Mouse (Mus musculus) hindbrain, embryonic 15.5 days (tissue): ENCODE results near the gene Fus. TPM values are rescaled to one million over a fixed set of nuclear protein-coding genes. Genes with fewer than 3 reads are reported as not detected.
"Not testable (repeated sequence)": the region's sequence is repeated elsewhere in the genome, so short reads cannot be mapped to it uniquely, and the experiment has no call there.

Experiments used
- ATAC-seq: fragments of 200-750 bp; cut with Nextera tagmentation; 2 replicates; pipeline ENCODE4 v1.8.0; 2017; ENCODE audit warnings: low read depth, moderate number of reproducible peaks, moderate TSS enrichment; ENCODE audit not compliant: low FRiP score
- H3K27ac ChIP-seq: fragments of 300-500 bp; sonication (generic); replicated peaks from 2 replicates; pipeline ENCODE4 v1.5.1; 2015; ENCODE audit warnings: mild to moderate bottlenecking, inconsistent platforms
- H3K27me3 ChIP-seq: fragments of 300-500 bp; sonication (generic); 2 replicates; pipeline ENCODE4 v1.6.1; 2015; ENCODE audit warnings: control low read depth, inconsistent platforms
- H3K36me3 ChIP-seq: fragments of 300-500 bp; sonication (generic); 2 replicates; pipeline ENCODE4 v1.6.1; 2015; ENCODE audit warnings: control low read depth, inconsistent platforms
- H3K4me1 ChIP-seq: fragments of 300-500 bp; sonication (generic); replicated peaks from 2 replicates; pipeline ENCODE4 v1.6.1; 2015; ENCODE audit warnings: control low read depth, inconsistent platforms
- H3K4me2 ChIP-seq: fragments of 300-500 bp; sonication (generic); 2 replicates; pipeline ENCODE4 v1.6.1; 2015; ENCODE audit warnings: moderate library complexity, mild to moderate bottlenecking, inconsistent platforms
- H3K4me3 ChIP-seq: fragments of 300-500 bp; sonication (generic); 2 replicates; pipeline ENCODE4 v1.5.1; 2015; ENCODE audit warnings: mild to moderate bottlenecking, inconsistent platforms
- H3K9ac ChIP-seq: fragments of 300-500 bp; sonication (generic); 2 replicates; pipeline ENCODE4 v1.6.1; 2015; ENCODE audit warnings: inconsistent platforms
- H3K9me3 ChIP-seq: fragments of 300-500 bp; sonication (generic); 2 replicates; pipeline ENCODE4 v1.6.1; 2016; ENCODE audit warnings: control low read depth, inconsistent platforms
- WGBS: fragments of 180-500 bp; shearing (Covaris S2); methylation state at CpG from one replicate; pipeline ENCODE4 v1.1.7; 2015; 5-methylcytosine and 5-hydroxymethylcytosine counted together
- polyA plus RNA-seq: library from polyadenylated mRNA; unstranded; fragments of >200 nt; fragmentation: Nextera tagmentation; extraction: Ambion mirVana; gene quantifications from 2 replicates; pipeline ENCODE4 v1.2.1, GENCODE M21; 2015

The Fus gene
- polyA plus RNA-seq, 1 experiment from 2014 or later: 368 TPM

DNA sequence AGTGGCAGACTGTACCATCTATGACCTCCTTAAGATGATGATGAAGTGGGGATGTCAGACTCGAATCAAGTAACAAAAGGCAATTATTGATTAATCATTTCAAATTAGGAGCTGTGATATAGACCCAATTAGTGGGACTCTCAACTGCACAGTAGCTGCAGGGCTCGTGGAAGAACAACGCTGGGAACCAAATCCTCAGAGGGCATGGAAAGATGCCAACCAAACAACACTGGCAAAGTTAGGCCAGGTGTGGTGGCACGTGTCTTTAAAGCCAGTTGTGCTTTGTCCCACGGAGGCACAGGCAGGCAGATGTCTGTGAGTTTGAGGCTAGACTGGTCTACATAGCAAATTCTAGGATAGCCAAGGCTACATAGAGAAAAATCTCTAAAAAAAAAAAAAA lies 36.6 kb upstream of the Fus start:
- H3K4me1 ChIP-seq: peaks cover 13% of the 10 kb centered on the region
- no peak for ATAC-seq
- WGBS: 75% methylated on average over 5 of the region's 5 CpGs
- H3K9ac ChIP-seq: no peak overlapping the region
- peaks cover 15% of the 10 kb centered on the region for H3K27me3 ChIP-seq
- no peak overlapping the region for H3K4me3 ChIP-seq
- no peaks in the 10 kb centered on the region for H3K9me3 ChIP-seq
- H3K4me2 ChIP-seq: no peak overlapping the region
- H3K27ac ChIP-seq: no peak overlapping the region
- peaks cover 2% of the 10 kb centered on the region; the same call in 1 of the 2 replicates for H3K36me3 ChIP-seq

DNA sequence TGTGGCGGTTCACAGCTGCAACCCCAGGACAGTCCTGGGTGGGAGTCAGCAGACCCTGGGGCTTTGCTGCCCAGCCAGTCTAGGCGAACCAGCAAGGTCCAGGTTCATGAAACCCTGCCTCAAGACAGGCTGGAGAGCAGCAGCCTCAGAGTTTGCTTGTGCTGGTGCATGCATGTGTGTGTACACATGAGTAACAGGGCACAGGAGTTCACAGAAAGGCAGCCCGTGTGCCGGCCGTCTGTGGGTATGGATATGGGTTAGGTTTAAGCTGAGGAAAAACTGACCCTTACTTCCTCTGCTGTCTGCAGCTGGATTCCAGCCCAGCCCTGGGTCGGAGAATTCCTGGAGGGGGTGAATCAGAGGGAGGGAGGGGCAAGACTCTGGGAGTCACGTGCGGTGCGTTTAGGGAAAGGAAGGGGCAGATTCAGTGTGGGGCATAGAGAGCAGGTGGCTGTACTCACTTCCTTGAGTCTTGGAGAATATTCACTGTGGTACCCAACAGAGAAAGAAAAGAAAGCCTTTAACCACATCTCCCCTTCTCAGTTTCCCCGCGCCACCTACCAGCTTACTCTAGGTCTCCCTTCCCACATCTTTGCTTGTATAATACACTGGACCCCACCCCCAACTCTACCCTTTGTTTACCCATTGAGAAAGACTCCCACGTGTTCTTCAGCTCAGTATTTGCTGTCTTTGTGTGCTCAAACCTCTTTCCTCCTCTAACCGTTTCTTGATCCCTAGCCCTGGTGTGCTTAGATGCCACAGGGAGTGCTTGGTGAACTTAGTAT lies 35.7 kb upstream of the Fus start:
- no peaks in the 10 kb centered on the region for H3K9me3 ChIP-seq
- no peak overlapping the region for H3K4me2 ChIP-seq
- H3K27me3 ChIP-seq: peaks cover 15% of the 10 kb centered on the region
- no peaks in the 10 kb centered on the region for H3K36me3 ChIP-seq
- H3K4me3 ChIP-seq: no peak overlapping the region
- no peak overlapping the region for H3K27ac ChIP-seq
- WGBS: 42% methylated on average over 13 of the region's 13 CpGs
- H3K9ac ChIP-seq: no peak overlapping the region
- no peak for ATAC-seq
- H3K4me1 ChIP-seq: peaks cover 19% of the 10 kb centered on the region

DNA sequence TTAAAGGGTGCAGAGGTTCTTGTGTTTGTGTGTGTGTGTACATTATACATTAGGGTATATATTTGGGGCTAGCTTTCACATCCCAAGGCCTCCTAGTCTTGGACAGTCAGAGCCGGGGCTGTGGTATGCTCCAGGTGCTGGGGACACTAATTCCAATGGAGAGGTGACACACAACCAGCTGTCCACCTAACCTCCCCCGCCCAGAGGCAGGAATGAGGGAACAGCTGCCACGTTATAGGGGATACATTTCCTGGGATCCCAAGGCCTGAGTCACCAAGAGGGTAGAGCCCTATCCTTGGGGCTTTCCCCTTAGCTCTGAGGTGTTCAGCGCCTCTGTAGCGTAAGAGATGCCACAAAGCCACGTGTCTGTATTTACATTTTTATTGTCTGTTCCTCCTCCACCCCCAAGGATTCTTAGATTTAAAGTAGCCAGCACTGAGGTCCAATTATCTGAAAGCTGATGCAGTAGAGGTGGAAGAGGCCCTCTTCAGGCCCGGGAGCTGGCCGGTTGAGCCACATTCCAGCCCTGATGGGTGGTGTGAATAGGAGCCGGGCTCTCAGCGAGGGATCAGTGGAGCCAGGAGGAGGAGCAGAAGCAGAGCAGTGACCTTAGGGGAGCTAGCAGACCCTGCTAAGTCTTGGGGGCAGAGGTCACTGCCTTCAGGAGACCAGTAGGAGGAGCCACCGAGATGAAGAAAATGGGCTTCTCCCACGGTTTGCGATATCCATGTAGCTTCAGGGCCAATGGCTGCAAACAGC lies 34.8 kb upstream of the Fus start:
- H3K4me1 ChIP-seq: peaks cover 20% of the 10 kb centered on the region
- H3K27me3 ChIP-seq: peaks cover 15% of the 10 kb centered on the region
- ATAC-seq: no peak
- no peak overlapping the region for H3K9ac ChIP-seq
- H3K9me3 ChIP-seq: no peaks in the 10 kb centered on the region
- no peak overlapping the region for H3K4me3 ChIP-seq
- no peak overlapping the region for H3K27ac ChIP-seq
- no peaks in the 10 kb centered on the region for H3K36me3 ChIP-seq
- WGBS: 20% methylated on average over 13 of the region's 13 CpGs
- no peak overlapping the region for H3K4me2 ChIP-seq

DNA sequence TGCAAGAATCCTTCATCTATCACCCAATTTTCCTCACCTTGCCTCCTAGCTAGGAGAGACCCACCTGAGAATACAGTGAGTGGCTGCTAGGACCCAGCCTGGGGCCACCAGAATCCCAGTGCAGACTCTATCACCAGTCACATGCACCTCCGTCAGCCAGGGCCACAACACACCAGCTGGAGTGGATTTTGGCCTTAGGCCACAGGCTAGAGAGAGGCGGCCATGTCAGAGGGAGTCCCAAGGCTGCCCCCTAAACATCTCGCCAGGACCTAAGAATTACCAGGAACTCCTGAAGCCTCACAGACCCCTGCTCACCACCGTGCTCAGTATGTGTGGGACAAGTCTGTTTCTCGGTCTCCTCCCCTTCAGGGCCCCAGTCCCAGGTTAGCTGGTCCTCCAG lies 33.2 kb upstream of the Fus start:
- H3K27ac ChIP-seq: no peak overlapping the region
- H3K4me2 ChIP-seq: no peak overlapping the region
- H3K27me3 ChIP-seq: peaks cover 10% of the 10 kb centered on the region; the same call in 1 of the 2 replicates
- peaks cover 20% of the 10 kb centered on the region for H3K4me1 ChIP-seq
- no peaks in the 10 kb centered on the region for H3K9me3 ChIP-seq
- H3K9ac ChIP-seq: no peak overlapping the region
- H3K36me3 ChIP-seq: no peaks in the 10 kb centered on the region
- no peak overlapping the region for H3K4me3 ChIP-seq
- WGBS: 89% methylated on average over 5 of the region's 5 CpGs
- ATAC-seq: no peak

DNA sequence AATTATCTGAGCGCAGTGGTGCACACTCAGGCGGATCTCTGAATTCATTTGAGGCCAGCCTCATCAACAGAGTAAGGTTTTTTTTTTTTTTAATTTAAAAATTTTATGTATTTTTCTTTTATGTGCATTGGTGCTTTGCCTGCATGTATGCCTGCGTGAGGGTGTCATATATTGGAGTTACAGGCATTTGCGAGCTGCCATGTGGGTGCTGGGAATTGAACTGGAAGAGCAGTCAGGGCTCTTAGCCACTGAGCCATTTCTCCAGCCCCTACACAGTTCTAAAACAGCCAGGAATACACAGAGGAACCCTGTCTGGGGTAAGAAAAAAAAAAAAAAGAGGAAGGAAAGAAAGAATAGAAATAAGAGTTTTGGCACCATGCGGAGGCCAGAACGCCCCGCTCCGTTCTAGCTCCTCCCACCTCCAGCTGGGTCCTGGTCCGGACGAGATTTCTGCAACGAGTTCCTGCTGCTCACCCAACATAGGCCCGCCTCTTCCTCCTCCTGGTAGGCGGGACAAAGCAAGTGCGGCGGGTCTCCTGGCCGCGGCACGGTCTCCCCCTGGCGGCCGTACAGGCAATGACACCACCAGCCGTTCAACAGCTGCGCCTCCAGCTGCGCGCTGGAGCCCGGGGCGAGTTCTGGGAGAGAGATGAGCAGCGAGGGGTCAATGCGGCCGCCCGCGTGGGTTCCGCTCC lies 32.1 kb upstream of the Fus start:
- Histone ChIP-seq H3K4me2 (peak overlapping the region; percentile 78), H3K9ac (peak overlapping the region; percentile 81), H3K36me3 (no peaks in the 10 kb centered on the region), H3K9me3 (no peaks in the 10 kb centered on the region), H3K27me3 (peaks cover 2% of the 10 kb centered on the region; the same call in 1 of the 2 replicates), H3K4me3 (peak overlapping the region; percentile 91), H3K27ac (peak overlapping the region; percentile 91), H3K4me1 (peaks cover 20% of the 10 kb centered on the region)
- WGBS: 6% methylated on average over 32 of the region's 32 CpGs
- ATAC-seq: peak; percentile 96

DNA sequence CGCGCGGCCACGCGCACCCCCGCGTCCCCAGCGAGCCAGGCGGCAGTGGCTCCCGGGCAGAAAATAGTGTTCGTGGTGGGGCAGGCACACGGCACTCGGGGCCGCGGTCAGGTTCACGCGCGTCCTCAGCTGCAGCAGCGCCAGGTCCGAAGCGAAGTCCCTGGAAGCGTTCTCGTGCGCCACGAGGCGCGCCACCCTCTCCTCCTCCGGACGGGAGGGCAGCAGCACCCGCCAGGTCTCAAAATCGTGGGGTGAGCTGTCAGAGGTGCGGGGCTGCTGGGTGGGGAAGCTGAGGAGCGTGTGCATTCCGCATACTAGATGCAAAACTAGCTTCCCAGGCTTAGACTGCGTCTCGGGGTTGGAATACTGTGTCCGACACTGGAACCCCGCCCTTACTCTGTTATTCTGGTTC lies 31.5 kb upstream of the Fus start:
- Histone ChIP-seq H3K27ac (peak overlapping the region; percentile 91), H3K4me1 (peaks cover 20% of the 10 kb centered on the region), H3K4me3 (peak overlapping the region; percentile 91), H3K9ac (peak overlapping the region; percentile 81), H3K9me3 (no peaks in the 10 kb centered on the region), H3K27me3 (peaks cover 2% of the 10 kb centered on the region; the same call in 1 of the 2 replicates), H3K4me2 (peak overlapping the region; percentile 78), H3K36me3 (no peaks in the 10 kb centered on the region)
- under 1% methylated on average over 38 of the region's 38 CpGs for WGBS
- peak; percentile 83 for ATAC-seq

DNA sequence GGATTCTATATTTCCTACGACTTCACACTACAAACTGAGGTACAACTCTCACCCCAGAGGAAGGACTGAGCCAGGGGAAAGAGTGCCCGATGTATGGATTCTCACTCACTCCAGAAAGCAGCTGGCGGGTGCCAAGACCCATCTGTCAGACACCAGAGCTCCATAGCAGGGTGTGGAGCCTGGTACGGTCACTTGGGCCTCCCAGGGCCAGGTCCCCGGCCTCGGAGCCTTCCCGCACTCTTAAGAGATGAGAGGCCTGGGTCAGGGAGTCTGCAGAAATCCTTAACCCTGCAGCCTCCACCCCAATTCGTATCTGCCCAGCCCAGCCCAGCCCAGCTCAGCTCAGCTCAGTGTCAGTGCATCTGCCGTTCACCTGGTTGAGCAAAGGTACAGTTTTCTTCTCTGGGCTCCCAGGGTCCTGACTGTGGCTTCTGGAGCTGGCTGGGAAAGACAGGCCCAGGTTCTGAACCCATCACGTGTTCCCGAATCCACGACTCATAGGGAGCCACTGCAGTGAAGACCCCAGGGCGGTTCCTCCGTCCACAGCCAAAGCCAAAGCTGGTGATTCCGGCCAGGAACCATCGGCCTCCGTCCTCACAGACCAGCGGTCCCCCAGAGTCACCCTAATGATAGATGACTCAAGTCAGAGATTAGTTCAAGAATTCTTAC lies 30.9 kb upstream of the Fus start:
- Histone ChIP-seq H3K36me3 (no peaks in the 10 kb centered on the region), H3K9me3 (no peaks in the 10 kb centered on the region), H3K9ac (peak overlapping the region; percentile 81), H3K4me2 (peak overlapping the region; percentile 78), H3K4me1 (peaks cover 20% of the 10 kb centered on the region), H3K27me3 (no peaks in the 10 kb centered on the region), H3K27ac (peak overlapping the region; percentile 91), H3K4me3 (peak overlapping the region; percentile 91)
- 60% methylated on average over 18 of the region's 18 CpGs for WGBS
- ATAC-seq: peak; percentile 9; the same call in 1 of the 2 replicates

DNA sequence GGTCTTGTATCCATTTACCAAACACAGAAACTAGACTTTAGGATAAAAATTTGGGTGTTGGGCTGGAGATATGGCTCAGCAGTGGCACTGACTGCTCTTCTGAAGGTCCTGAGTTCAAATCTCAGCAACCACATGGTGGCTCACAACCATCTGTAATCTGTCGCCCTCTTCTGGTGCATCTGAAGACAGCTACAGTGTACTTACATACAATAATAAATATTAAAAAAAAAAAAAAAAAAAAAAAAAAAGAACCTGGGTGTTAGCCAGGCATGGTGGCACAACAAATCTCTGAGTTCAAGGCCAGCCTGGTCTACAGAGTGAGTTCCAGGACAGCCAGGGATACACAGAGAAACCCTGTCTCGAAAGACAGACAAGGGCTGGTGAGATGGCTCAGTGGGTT lies 25.2 kb upstream of the Fus start:
- not testable (repeated sequence) for H3K36me3 ChIP-seq, H3K27ac ChIP-seq, H3K9ac ChIP-seq, H3K9me3 ChIP-seq, H3K4me1 ChIP-seq, H3K4me2 ChIP-seq, ATAC-seq, H3K4me3 ChIP-seq
- 48% methylated on average over 2 of the region's 2 CpGs for WGBS
- peaks cover 24% of the 10 kb centered on the region; the same call in 1 of the 2 replicates for H3K27me3 ChIP-seq

DNA sequence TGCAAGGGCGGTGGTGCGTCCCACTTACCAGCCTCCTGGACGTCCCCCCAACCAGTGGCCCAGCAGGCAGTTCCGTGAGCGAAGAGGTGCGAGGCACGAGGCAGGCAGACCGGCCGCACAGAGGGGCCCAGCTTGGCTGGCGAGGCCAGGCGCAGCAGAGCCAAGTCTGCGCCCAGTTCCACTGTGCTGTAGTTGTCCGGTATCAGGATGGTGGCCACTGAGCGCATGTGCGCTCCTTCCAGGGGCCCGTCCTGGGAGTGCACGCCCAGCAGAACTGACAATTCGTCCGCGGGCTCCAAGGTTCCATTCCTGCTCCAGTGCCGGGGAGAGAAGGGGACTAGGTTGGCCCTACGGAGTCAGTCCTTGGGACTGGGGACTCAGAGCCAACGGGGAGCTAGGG lies 22.6 kb upstream of the Fus start:
- Histone ChIP-seq H3K4me3 (no peak overlapping the region), H3K27ac (no peak overlapping the region)
- WGBS: 11% methylated on average over 23 of the region's 23 CpGs

DNA sequence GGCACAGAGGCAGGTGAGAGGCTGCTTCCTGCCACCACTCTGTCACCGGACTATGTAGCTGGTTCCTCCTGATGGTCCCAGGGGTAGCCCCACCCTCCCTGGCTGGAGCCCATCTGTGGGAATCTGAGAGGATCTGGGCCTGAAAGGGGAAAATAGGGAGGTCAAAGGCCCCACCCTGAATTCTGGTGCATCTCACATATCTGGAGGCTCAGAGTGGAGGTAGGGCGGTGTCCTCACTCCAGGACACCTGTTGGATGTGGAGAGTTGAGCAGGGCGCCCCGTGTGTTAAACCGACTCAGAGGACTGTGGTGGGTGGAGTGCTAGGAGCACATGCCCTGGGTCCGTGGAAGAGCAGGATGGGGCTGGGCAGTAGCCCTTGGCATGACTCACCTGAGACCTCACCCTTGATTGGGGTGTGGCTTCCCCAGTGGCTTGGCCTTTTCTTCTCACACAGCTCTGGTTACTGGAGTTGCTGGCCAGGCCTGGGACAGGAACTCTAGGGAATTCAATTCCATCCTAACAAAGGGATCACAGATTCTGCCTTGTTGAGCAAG lies 20.7 kb upstream of the Fus start, which contains the start of gene Prss36:
Gene Prss36 (minus strand): TSS at position 256 of the 554 bp plus-strand sequence.
- Histone ChIP-seq H3K4me3 (no peak within 1 kb of the TSS), H3K9me3 (no peaks in the 10 kb centered on the region), H3K27ac (no peak within 1 kb of the TSS), H3K27me3 (peaks cover 24% of the 10 kb centered on the region; the same call in 1 of the 2 replicates), H3K4me1 (no peaks in the 10 kb centered on the region), H3K9ac (no peak within 1 kb of the TSS), H3K4me2 (no peak within 1 kb of the TSS), H3K36me3 (no peaks in the 10 kb centered on the region)
- 82% methylated on average over 6 of the region's 6 CpGs for WGBS
- no peak for ATAC-seq

More for the DNA sequence above, 22.6 kb upstream of the Fus start:
- Histone ChIP-seq H3K4me2 (no peak overlapping the region), H3K36me3 (no peaks in the 10 kb centered on the region), H3K4me1 (no peaks in the 10 kb centered on the region), H3K9ac (no peak overlapping the region), H3K9me3 (no peaks in the 10 kb centered on the region), H3K27me3 (peaks cover 24% of the 10 kb centered on the region; the same call in 1 of the 2 replicates)
- ATAC-seq: no peak

DNA sequence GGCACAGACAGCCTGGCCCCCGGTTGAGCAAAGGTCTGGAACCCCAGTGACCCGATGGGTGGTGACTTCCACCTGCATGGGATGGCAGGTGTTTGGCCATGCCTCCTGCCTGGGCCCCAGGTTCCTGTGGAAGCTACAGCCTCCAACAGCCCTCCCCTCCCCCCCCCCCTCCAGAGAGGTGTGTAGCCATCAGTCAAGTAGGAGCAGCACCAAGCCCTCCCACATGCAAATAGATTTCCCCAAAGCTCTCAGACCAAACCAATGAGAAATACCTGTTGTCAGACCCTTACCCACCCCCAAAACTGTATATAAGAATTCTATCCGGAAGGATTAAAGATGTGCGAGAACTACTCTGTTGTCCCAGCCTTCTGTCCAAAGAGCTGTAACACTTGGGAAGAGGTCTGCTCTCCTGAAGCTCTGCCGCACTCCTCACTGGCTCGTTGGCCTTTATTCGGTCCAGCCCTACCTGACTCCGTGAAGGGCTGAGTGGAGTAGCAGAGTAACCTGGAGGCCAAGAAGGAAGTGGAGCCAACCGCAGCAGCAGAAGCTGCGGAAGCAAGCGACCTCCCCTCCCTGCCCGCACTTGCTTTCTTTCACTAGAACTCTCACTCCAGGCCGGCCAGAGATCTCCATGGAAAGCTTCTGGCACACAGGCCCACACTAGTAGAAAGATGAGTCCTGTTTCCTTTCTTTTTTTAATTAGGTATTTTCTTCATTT lies 14.2 kb upstream of the Fus start:
- Histone ChIP-seq H3K9me3 (no peaks in the 10 kb centered on the region), H3K9ac (no peak overlapping the region), H3K36me3 (no peaks in the 10 kb centered on the region), H3K4me2 (no peak overlapping the region), H3K27me3 (no peaks in the 10 kb centered on the region), H3K4me1 (no peaks in the 10 kb centered on the region), H3K27ac (no peak overlapping the region), H3K4me3 (no peak overlapping the region)
- 44% methylated on average over 13 of the region's 13 CpGs for WGBS
- ATAC-seq: no peak
